Mouse (Mus musculus): ENCODE results near the gene Rdh16. TPM values are rescaled to one million over a fixed set of nuclear protein-coding genes. Genes with fewer than 3 reads are reported as not detected.

Rdh16 gene
- total and polyA plus RNA-seq, 2 experiments from 2014 or later = not detected

- Histone ChIP-seq H3K4me1 (ENCODE audit: insufficient read depth, low read length) (no peaks in the 10 kb centered on the region), H3K9me3 (ENCODE audit: low read length) (no peaks in the 10 kb centered on the region), H3K27ac (ENCODE audit: low read depth, low read length) (no peak overlapping the region), H3K4me3 (ENCODE audit: low read depth, low read length) (no peak overlapping the region), H3K36me3 (ENCODE audit: insufficient read depth, low read length) (no peaks in the 10 kb centered on the region), H3K4me2 (ENCODE audit: low read depth, low read length, poor library complexity, severe bottlenecking) (no peak overlapping the region), H3K9ac (replicated peaks; ENCODE audit: low read length, poor library complexity, severe bottlenecking) (no peak overlapping the region), H3K27me3 (ENCODE audit: insufficient read depth, low read length) (no peaks in the 10 kb centered on the region)
- 93% methylated on average over 1 of the region's 1 CpGs for WGBS
- TF ChIP-seq CTCF (IDR thresholded peaks at IDR 0.05) = no peak
- no peak for ATAC-seq (ENCODE audit: low FRiP score)
- no peak for DNase-seq (ENCODE audit: low spot score)
Measured at GRCm38 (mm10) chr10:127848089-127848488, 47.1 kb downstream of the Rdh16 start.

GRCm38 (mm10) chr10:127849628-127850027 is 48.7 kb downstream of the Rdh16 start, which contains the start of gene Rdh19:
Gene Rdh19, plus strand, starts transcription at chr10:127849928.
- H3K4me3 ChIP-seq (ENCODE audit: low read depth, low read length) = no peak within 1 kb of the TSS
- H3K36me3 ChIP-seq (ENCODE audit: insufficient read depth, low read length) = no peaks in the 10 kb centered on the region
- H3K9ac ChIP-seq (replicated peaks; ENCODE audit: low read length, poor library complexity, severe bottlenecking) = no peak within 1 kb of the TSS
- no peak for ATAC-seq (ENCODE audit: low FRiP score)
- no peak within 1 kb of the TSS for H3K27ac ChIP-seq (ENCODE audit: low read depth, low read length)
- H3K4me1 ChIP-seq (ENCODE audit: insufficient read depth, low read length) = no peaks in the 10 kb centered on the region
- TF ChIP-seq CTCF (IDR thresholded peaks at IDR 0.05) = no peak
- no peak within 1 kb of the TSS for H3K4me2 ChIP-seq (ENCODE audit: low read depth, low read length, poor library complexity, severe bottlenecking)
- 84% methylated on average over 1 of the region's 1 CpGs for WGBS
- no peak for DNase-seq (ENCODE audit: low spot score)
- no peaks in the 10 kb centered on the region for H3K9me3 ChIP-seq (ENCODE audit: low read length)
- H3K27me3 ChIP-seq (ENCODE audit: insufficient read depth, low read length) = no peaks in the 10 kb centered on the region

- Histone ChIP-seq H3K9me3 (ENCODE audit: low read length) (no peaks in the 10 kb centered on the region), H3K9ac (replicated peaks; ENCODE audit: low read length, poor library complexity, severe bottlenecking) (no peak overlapping the region), H3K27ac (ENCODE audit: low read depth, low read length) (no peak overlapping the region), H3K4me1 (ENCODE audit: insufficient read depth, low read length) (no peaks in the 10 kb centered on the region), H3K36me3 (ENCODE audit: insufficient read depth, low read length) (no peaks in the 10 kb centered on the region), H3K27me3 (ENCODE audit: insufficient read depth, low read length) (no peaks in the 10 kb centered on the region), H3K4me3 (ENCODE audit: low read depth, low read length) (no peak overlapping the region), H3K4me2 (ENCODE audit: low read depth, low read length, poor library complexity, severe bottlenecking) (no peak overlapping the region)
- DNase-seq (ENCODE audit: low spot score) (no peak), ATAC-seq (ENCODE audit: low FRiP score) (no peak)
- TF ChIP-seq CTCF (IDR thresholded peaks at IDR 0.05) = no peak
Measured at GRCm38 (mm10) chr10:127856376-127856775, 55.4 kb downstream of the Rdh16 start.

GRCm38 (mm10) chr10:127864931-127865330 is 64.0 kb downstream of the Rdh16 start:
- H3K9ac ChIP-seq (replicated peaks; ENCODE audit: low read length, poor library complexity, severe bottlenecking) = no peak overlapping the region
- H3K27ac ChIP-seq (ENCODE audit: low read depth, low read length) = no peak overlapping the region
- no peaks in the 10 kb centered on the region for H3K27me3 ChIP-seq (ENCODE audit: insufficient read depth, low read length)
- no peak for TF ChIP-seq CTCF (IDR thresholded peaks at IDR 0.05)
- H3K4me1 ChIP-seq (ENCODE audit: insufficient read depth, low read length) = no peaks in the 10 kb centered on the region
- DNase-seq (ENCODE audit: low spot score) (no peak), ATAC-seq (ENCODE audit: low FRiP score) (no peak)
- H3K36me3 ChIP-seq (ENCODE audit: insufficient read depth, low read length) = no peaks in the 10 kb centered on the region
- no peak overlapping the region for H3K4me2 ChIP-seq (ENCODE audit: low read depth, low read length, poor library complexity, severe bottlenecking)
- H3K4me3 ChIP-seq (ENCODE audit: low read depth, low read length) = no peak overlapping the region
- H3K9me3 ChIP-seq (ENCODE audit: low read length) = no peaks in the 10 kb centered on the region

GRCm38 (mm10) chr10:127866232-127866631 is 65.3 kb downstream of the Rdh16 start, which contains the start of gene Rdh16f2:
Gene Rdh16f2, plus strand, starts transcription at chr10:127866474.
- ATAC-seq (ENCODE audit: low FRiP score) (no peak), DNase-seq (ENCODE audit: low spot score) (no peak)
- no peak within 1 kb of the TSS for H3K4me2 ChIP-seq (ENCODE audit: low read depth, low read length, poor library complexity, severe bottlenecking)
- no peak within 1 kb of the TSS for H3K27ac ChIP-seq (ENCODE audit: low read depth, low read length)
- 87% methylated on average over 3 of the region's 3 CpGs for WGBS
- H3K4me1 ChIP-seq (ENCODE audit: insufficient read depth, low read length) = no peaks in the 10 kb centered on the region
- H3K9ac ChIP-seq (replicated peaks; ENCODE audit: low read length, poor library complexity, severe bottlenecking) = no peak within 1 kb of the TSS
- H3K27me3 ChIP-seq (ENCODE audit: insufficient read depth, low read length) = no peaks in the 10 kb centered on the region
- no peaks in the 10 kb centered on the region for H3K9me3 ChIP-seq (ENCODE audit: low read length)
- H3K36me3 ChIP-seq (ENCODE audit: insufficient read depth, low read length) = no peaks in the 10 kb centered on the region
- no peak for TF ChIP-seq CTCF (IDR thresholded peaks at IDR 0.05)
- H3K4me3 ChIP-seq (ENCODE audit: low read depth, low read length) = no peak within 1 kb of the TSS

- ATAC-seq (ENCODE audit: low FRiP score) (no peak), DNase-seq (ENCODE audit: low spot score) (no peak)
- H3K27ac ChIP-seq (ENCODE audit: low read depth, low read length) = no peak overlapping the region
- H3K27me3 ChIP-seq (ENCODE audit: insufficient read depth, low read length) = no peaks in the 10 kb centered on the region
- H3K4me2 ChIP-seq (ENCODE audit: low read depth, low read length, poor library complexity, severe bottlenecking) = no peak overlapping the region
- 84% methylated on average over 4 of the region's 4 CpGs for WGBS
- no peak overlapping the region for H3K4me3 ChIP-seq (ENCODE audit: low read depth, low read length)
- no peak overlapping the region for H3K9ac ChIP-seq (replicated peaks; ENCODE audit: low read length, poor library complexity, severe bottlenecking)
- no peaks in the 10 kb centered on the region for H3K4me1 ChIP-seq (ENCODE audit: insufficient read depth, low read length)
- TF ChIP-seq CTCF (IDR thresholded peaks at IDR 0.05) = peak; percentile 21
- H3K9me3 ChIP-seq (ENCODE audit: low read length) = no peaks in the 10 kb centered on the region
- no peaks in the 10 kb centered on the region for H3K36me3 ChIP-seq (ENCODE audit: insufficient read depth, low read length)
Measured at GRCm38 (mm10) chr10:127872484-127872883, 71.5 kb downstream of the Rdh16 start.

Data from midbrain, postnatal 0 days (tissue).